In genomic region chr13:54710866-54711265, GRCm38 (mm10) we compare ENCODE assay signal across 28 mouse cellular contexts. TPM values are rescaled to one million over a fixed set of nuclear protein-coding genes. Genes with fewer than 3 reads are reported as not detected.
A peak's percentile ranks its signal among the peaks of the same experiment; 100 is the strongest.
DNase-seq lines count a peak whose midpoint lies in the region; ATAC-seq and TF ChIP-seq lines count a peak whose summit lies in the region.
"Had no signal": no experiment of that assay in that cellular context is flagged by ENCODE, and none has a peak within 500 bp of the region (broad histone marks: within the 10 kb centered on the region; RNA-seq: fewer than 3 reads in every experiment).

No protein-coding gene starts in this region.

- ATAC-seq in hindbrain, embryonic 14.5 days (ENCODE audit: low FRiP score): no peak
- no peak for ATAC-seq in midbrain, postnatal 0 days (ENCODE audit: low FRiP score)
- ATAC-seq: activated CD4-positive, CD25-positive, alpha-beta regulatory T cell, adult 4 months; CD4-positive, CD25-positive, alpha-beta regulatory T cell, adult 4 months; forebrain, embryonic 13.5 days; forebrain, embryonic 15.5 days; forebrain, postnatal 0 days; Patski had no signal

- H3K4me3 ChIP-seq in kidney, adult 2 months (ENCODE audit: insufficient read depth, low read depth, low read length): no peak overlapping the region
- H3K4me3 ChIP-seq in hindbrain, embryonic 14.5 days (replicated peaks; ENCODE audit: low read length): no peak overlapping the region
- no peak overlapping the region for H3K4me3 ChIP-seq in midbrain, postnatal 0 days (ENCODE audit: low read depth, low read length)
- H3K4me3 ChIP-seq: embryonic facial prominence, embryonic 10.5 days; embryonic facial prominence, embryonic 12.5 days; forebrain, embryonic 13.5 days; forebrain, embryonic 15.5 days had no signal

- no peak overlapping the region for H3K9ac ChIP-seq in hindbrain, embryonic 14.5 days
- H3K9ac ChIP-seq in midbrain, postnatal 0 days (replicated peaks; ENCODE audit: low read length, poor library complexity, severe bottlenecking): no peak overlapping the region
- H3K9ac ChIP-seq: embryonic facial prominence, embryonic 12.5 days; forebrain, embryonic 13.5 days; forebrain, embryonic 15.5 days; forebrain, postnatal 0 days had no signal

- no peaks in the 10 kb centered on the region for H3K36me3 ChIP-seq in kidney, adult 2 months (ENCODE audit: control insufficient read depth, insufficient read depth, low read length)
- no peaks in the 10 kb centered on the region for H3K36me3 ChIP-seq in hindbrain, embryonic 14.5 days (replicated peaks; ENCODE audit: control insufficient read depth, insufficient read depth)
- no peaks in the 10 kb centered on the region for H3K36me3 ChIP-seq in midbrain, postnatal 0 days (ENCODE audit: insufficient read depth, low read length)
- H3K36me3 ChIP-seq: embryonic facial prominence, embryonic 10.5 days; embryonic facial prominence, embryonic 12.5 days; forebrain, embryonic 15.5 days had no signal

- peak; percentile 55 for DNase-seq in 3T3-L1 (ENCODE audit: low read depth, low spot score)
- peak; percentile 37 for DNase-seq in ES-CJ7 (ENCODE audit: low read depth, low spot score)
- DNase-seq in R1 (ENCODE audit: low read depth, low spot score): peak; percentile 83
- DNase-seq in kidney, adult 2 months: no peak
- DNase-seq in layer of hippocampus, postnatal 36 days: no peak
- DNase-seq in hindbrain, embryonic 14.5 days (ENCODE audit: low spot score): no peak
- DNase-seq in midbrain, postnatal 0 days (ENCODE audit: low spot score): no peak
- DNase-seq: adrenal gland, adult 8-10 months; adrenal gland, postnatal 14 days; adrenal gland, postnatal 36 days; B cell, adult 2 months; cerebellum, adult 11-12 months; cerebellum, adult 2 months; cerebellum, adult 9-10 months; cerebellum, postnatal 10 days; cerebellum, postnatal 25 days; forebrain, postnatal 0 days had no signal

- WGBS in kidney, adult 2 months: 84% methylated on average over 3 of the region's 3 CpGs
- 86% methylated on average over 3 of the region's 3 CpGs for WGBS in hindbrain, embryonic 14.5 days
- 79% methylated on average over 3 of the region's 3 CpGs for WGBS in midbrain, postnatal 0 days

- H3K4me2 ChIP-seq in hindbrain, embryonic 14.5 days (replicated peaks): no peak overlapping the region
- no peak overlapping the region for H3K4me2 ChIP-seq in midbrain, postnatal 0 days (ENCODE audit: low read depth, low read length, poor library complexity, severe bottlenecking)
- H3K4me2 ChIP-seq: embryonic facial prominence, embryonic 12.5 days; forebrain, embryonic 13.5 days; forebrain, embryonic 15.5 days had no signal

- no peaks in the 10 kb centered on the region for H3K27me3 ChIP-seq in kidney, adult 2 months (replicated peaks; ENCODE audit: control insufficient read depth, insufficient read depth, low read length)
- no peaks in the 10 kb centered on the region for H3K27me3 ChIP-seq in hindbrain, embryonic 14.5 days (ENCODE audit: control insufficient read depth, insufficient read depth, low read length)
- no peaks in the 10 kb centered on the region for H3K27me3 ChIP-seq in midbrain, postnatal 0 days (ENCODE audit: insufficient read depth, low read length)

- no peak for TF ChIP-seq POLR2A in kidney, adult 2 months (IDR thresholded peaks at IDR 0.05; ENCODE audit: low read depth, low read length)

- no peak overlapping the region for H3K27ac ChIP-seq in kidney, adult 2 months (ENCODE audit: insufficient read depth, low read depth, low read length)
- H3K27ac ChIP-seq in hindbrain, embryonic 14.5 days: no peak overlapping the region
- no peak overlapping the region for H3K27ac ChIP-seq in midbrain, postnatal 0 days (ENCODE audit: low read depth, low read length)
- H3K27ac ChIP-seq: embryonic facial prominence, embryonic 10.5 days; embryonic facial prominence, embryonic 12.5 days; forebrain, embryonic 13.5 days; forebrain, embryonic 15.5 days had no signal

- TF ChIP-seq CTCF in kidney, adult 2 months (conservative IDR thresholded peaks at IDR 0.05; ENCODE audit: insufficient read depth, insufficient read length, low read depth, low read length): no peak
- TF ChIP-seq CTCF in midbrain, postnatal 0 days (IDR thresholded peaks at IDR 0.05): no peak

- H3K4me1 ChIP-seq in kidney, adult 2 months (ENCODE audit: control insufficient read depth, insufficient read depth, low read length): no peaks in the 10 kb centered on the region
- H3K4me1 ChIP-seq in hindbrain, embryonic 14.5 days (replicated peaks; ENCODE audit: control insufficient read depth, insufficient read depth, low read length): no peaks in the 10 kb centered on the region
- no peaks in the 10 kb centered on the region for H3K4me1 ChIP-seq in midbrain, postnatal 0 days (ENCODE audit: insufficient read depth, low read length)
- H3K4me1 ChIP-seq: embryonic facial prominence, embryonic 10.5 days; embryonic facial prominence, embryonic 12.5 days; forebrain, embryonic 13.5 days; forebrain, embryonic 15.5 days had no signal

- H3K9me3 ChIP-seq in hindbrain, embryonic 14.5 days (ENCODE audit: control insufficient read depth, low read length): no peaks in the 10 kb centered on the region
- no peaks in the 10 kb centered on the region for H3K9me3 ChIP-seq in midbrain, postnatal 0 days (ENCODE audit: low read length)
- H3K9me3 ChIP-seq: embryonic facial prominence, embryonic 10.5 days; embryonic facial prominence, embryonic 12.5 days; forebrain, embryonic 13.5 days; forebrain, embryonic 15.5 days had no signal

RNA-seq across cellular contexts. Expression of gene Cdhr2, which starts 9.6 kb away (rescaled TPM):
- polyA plus RNA-seq in kidney, adult 2 months (2012; rRNA removed): 31.3 and 37.9 TPM in 2 replicates
- total RNA-seq in layer of hippocampus, postnatal 36 days (2021): under 1 TPM in 1 of 2 experiments, not detected in 1; 0.22 TPM
- 0.14 and 0.16 TPM in 2 replicates for polyA plus RNA-seq in hindbrain, embryonic 14.5 days (2014; fragmentation: Nextera tagmentation; extraction: Ambion mirVana)
- total RNA-seq in midbrain, postnatal 0 days (2014; rRNA removed): 0.33 and 0.52 TPM in 2 replicates
- polyA plus RNA-seq in midbrain, postnatal 0 days (2015; fragmentation: Nextera tagmentation; extraction: Ambion mirVana): 0.65 and 0.84 TPM in 2 replicates
- total RNA-seq: adrenal gland, adult 8-10 months; adrenal gland, postnatal 36 days; CH12.LX; MEL had no signal
- polyA plus RNA-seq: CD4-positive, CD25-positive, alpha-beta regulatory T cell, adult 4 months; forebrain, embryonic 11.5 days; Patski had no signal

RNA-seq across cellular contexts. Expression of gene Rnf44, which starts 17.2 kb away (rescaled TPM):
- polyA plus RNA-seq in kidney, adult 2 months (2012; rRNA removed): 191 and 192 TPM in 2 replicates
- 100 to 1,000 TPM; 157 to 161 TPM for total RNA-seq in layer of hippocampus, postnatal 36 days (2021)
- polyA plus RNA-seq in hindbrain, embryonic 14.5 days (2014; fragmentation: Nextera tagmentation; extraction: Ambion mirVana): 75.9 and 80.7 TPM in 2 replicates
- total RNA-seq in midbrain, postnatal 0 days (2014; rRNA removed): 67.6 and 71.2 TPM in 2 replicates
- polyA plus RNA-seq in midbrain, postnatal 0 days (2015; fragmentation: Nextera tagmentation; extraction: Ambion mirVana): 51.7 and 52.0 TPM in 2 replicates

RNA-seq across cellular contexts. Expression of gene Gprin1, which starts 38.8 kb away (rescaled TPM):
- polyA plus RNA-seq in kidney, adult 2 months (2012; rRNA removed): 0.03 and 0.04 TPM in 2 replicates
- 100 to 1,000 TPM; 135 to 142 TPM for total RNA-seq in layer of hippocampus, postnatal 36 days (2021)
- 23.5 and 31.6 TPM in 2 replicates for polyA plus RNA-seq in hindbrain, embryonic 14.5 days (2014; fragmentation: Nextera tagmentation; extraction: Ambion mirVana)
- total RNA-seq in midbrain, postnatal 0 days (2014; rRNA removed): 167 and 170 TPM in 2 replicates
- 21.7 and 23.0 TPM in 2 replicates for polyA plus RNA-seq in midbrain, postnatal 0 days (2015; fragmentation: Nextera tagmentation; extraction: Ambion mirVana)
- total RNA-seq: CH12.LX, MEL had no signal
- polyA plus RNA-seq: activated CD4-positive, CD25-positive, alpha-beta regulatory T cell, adult 4 months; CD4-positive, CD25-positive, alpha-beta regulatory T cell, adult 4 months had no signal

RNA-seq across cellular contexts. Expression of gene Sncb, which starts 55.5 kb away (rescaled TPM):
- 0.15 and 0.41 TPM in 2 replicates for polyA plus RNA-seq in kidney, adult 2 months (2012; rRNA removed)
- 100 to 1,000 TPM; 602 to 611 TPM for total RNA-seq in layer of hippocampus, postnatal 36 days (2021)
- 78.0 and 103 TPM in 2 replicates for polyA plus RNA-seq in hindbrain, embryonic 14.5 days (2014; fragmentation: Nextera tagmentation; extraction: Ambion mirVana)
- total RNA-seq in midbrain, postnatal 0 days (2014; rRNA removed): 84.6 and 90.6 TPM in 2 replicates
- polyA plus RNA-seq in midbrain, postnatal 0 days (2015; fragmentation: Nextera tagmentation; extraction: Ambion mirVana): 213 and 233 TPM in 2 replicates
- total RNA-seq: CH12.LX, ES-E14, MEL had no signal
- polyA plus RNA-seq: Patski had no signal

Comparison
In these comparisons a context has a peak if more than half of its experiments do, and no peak if none do; other contexts are left out.
1. DNase-seq: peak in 3T3-L1 (single experiment), ES-CJ7 (single experiment) and R1 (single experiment); none in kidney, adult 2 months (single experiment), layer of hippocampus, postnatal 36 days (0 of 2), hindbrain, embryonic 14.5 days (single experiment) and midbrain, postnatal 0 days (single experiment).
2. RNA of gene Cdhr2, which starts 9.6 kb away (polyA plus RNA-seq): 31.3 to 37.9 TPM in kidney, adult 2 months; 0.65 to 0.84 TPM in midbrain, postnatal 0 days and 0.14 to 0.16 TPM in hindbrain, embryonic 14.5 days; every median in the first group is over 10 times any median in the second.
3. RNA of gene Gprin1, which starts 38.8 kb away (polyA plus RNA-seq): 23.5 to 31.6 TPM in hindbrain, embryonic 14.5 days and 21.7 to 23.0 TPM in midbrain, postnatal 0 days; 0.03 to 0.04 TPM in kidney, adult 2 months; every median in the first group is over 10 times any median in the second.